7 mouse cellular contexts compared by ENCODE assay signal in the genomic region with DNA sequence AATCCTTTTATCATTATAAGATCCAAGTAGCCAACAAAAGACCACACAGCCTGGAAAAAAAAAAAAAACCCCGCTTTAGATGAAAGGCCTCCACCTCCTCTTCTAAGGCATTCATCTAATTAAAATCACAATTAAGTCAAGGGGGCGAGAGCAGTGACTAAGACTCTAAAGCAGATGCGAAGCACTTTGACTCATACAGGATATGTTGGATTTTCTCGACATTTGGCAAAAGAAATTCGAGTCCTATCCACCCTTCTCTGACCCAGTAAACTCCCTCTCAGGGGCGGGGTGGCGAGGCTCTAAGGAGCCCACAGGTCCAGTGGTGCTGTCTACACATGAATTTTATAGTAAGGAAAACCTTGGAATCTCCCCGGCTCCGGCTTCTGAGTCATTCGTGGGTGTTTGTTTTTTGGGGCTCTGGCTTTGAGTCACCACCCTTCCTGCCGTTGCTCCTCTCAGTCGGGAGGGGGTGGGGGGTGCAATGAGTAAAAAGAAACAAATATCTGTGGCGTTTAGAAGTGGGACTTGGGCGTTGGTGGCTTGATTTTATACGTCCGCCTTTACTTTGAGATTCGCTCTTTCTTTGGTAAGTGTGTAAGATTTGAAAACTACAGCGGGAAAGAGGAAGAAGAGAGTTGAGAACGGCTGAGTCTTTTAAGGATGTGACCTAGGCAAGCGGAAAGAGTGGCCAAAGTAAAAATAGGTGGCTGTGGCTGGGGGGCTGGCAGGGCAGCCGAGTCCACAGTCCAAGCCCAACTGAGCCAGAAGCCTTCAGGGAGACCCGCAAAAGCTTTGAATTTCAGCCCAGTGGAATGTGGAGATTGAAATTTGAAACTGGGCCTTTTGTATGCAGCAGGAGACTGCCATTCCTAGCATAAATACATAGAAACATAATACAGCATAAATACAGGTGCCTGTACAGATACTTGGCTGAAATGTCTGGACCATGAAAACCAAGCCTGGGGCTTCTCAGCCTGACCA.
DNase-seq lines count a peak whose midpoint lies in the region; ATAC-seq and TF ChIP-seq lines count a peak whose summit lies in the region.

No protein-coding gene starts in this region.

- TF ChIP-seq POLR2A in spleen, adult 2 months (IDR thresholded peaks at IDR 0.05; ENCODE audit: low read depth, low read length) = no peak

- intact Hi-C loops in gastrocnemius, postnatal 36 days (cut with DNase I) = no loop called here
- intact Hi-C loops in left cerebral cortex, postnatal 36 days (cut with DNase I) = loop anchor here (5.0 kb wide), 1 partner anchor 69 kb away; a partner anchor contains a TSS

- H3K9me3 ChIP-seq in intestine, embryonic 15.5 days = no peaks in the 10 kb centered on the region
- no peaks in the 10 kb centered on the region for H3K9me3 ChIP-seq in midbrain, embryonic 10.5 days (replicated peaks)

- WGBS in intestine, embryonic 15.5 days = 8% methylated on average over 22 of the region's 22 CpGs
- 4% methylated on average over 22 of the region's 22 CpGs for WGBS in midbrain, embryonic 10.5 days
- WGBS in spleen, adult 2 months = 2% methylated on average over 22 of the region's 22 CpGs

- no peaks in the 10 kb centered on the region for H3K36me3 ChIP-seq in intestine, embryonic 15.5 days
- no peaks in the 10 kb centered on the region for H3K36me3 ChIP-seq in midbrain, embryonic 10.5 days
- H3K36me3 ChIP-seq in spleen, adult 2 months (ENCODE audit: control insufficient read depth, insufficient read depth, low read length) = no peaks in the 10 kb centered on the region

- no peak for TF ChIP-seq CTCF in spleen, adult 2 months (IDR thresholded peaks at IDR 0.05; ENCODE audit: extremely low read depth, insufficient read depth, insufficient read length, insufficient replicate concordance)

- H3K4me2 ChIP-seq in intestine, embryonic 15.5 days (replicated peaks) = peak overlapping the region; percentile 58

- no peak overlapping the region for H3K9ac ChIP-seq in intestine, embryonic 15.5 days

- peak; percentile 69 for ATAC-seq in intestine, embryonic 15.5 days

- H3K4me3 ChIP-seq in intestine, embryonic 15.5 days (replicated peaks) = peak overlapping the region; percentile 17; the same call in 1 of the 2 replicates
- H3K4me3 ChIP-seq in midbrain, embryonic 10.5 days = peak overlapping the region; percentile 49
- H3K4me3 ChIP-seq in spleen, adult 2 months (ENCODE audit: extremely low read depth, insufficient read depth, insufficient read length) = peak overlapping the region; percentile 46

- peaks cover 7% of the 10 kb centered on the region; the same call in 1 of the 2 replicates for H3K4me1 ChIP-seq in intestine, embryonic 15.5 days (replicated peaks)
- peaks cover 24% of the 10 kb centered on the region for H3K4me1 ChIP-seq in midbrain, embryonic 10.5 days
- peaks cover 3% of the 10 kb centered on the region; the same call in 1 of the 2 replicates for H3K4me1 ChIP-seq in spleen, adult 2 months (ENCODE audit: control insufficient read depth, insufficient read depth, insufficient read length)

- DNase-seq in ZHBTc4 (ENCODE audit: low read depth, low spot score) = peak; percentile 87
- peak; percentile 66 for DNase-seq in embryo, embryonic 11 days
- DNase-seq in gastrocnemius, postnatal 36 days = peak; percentile 17 to 39
- peak; percentile 62 to 63 for DNase-seq in left cerebral cortex, postnatal 36 days (ENCODE audit: low spot score in 2 of 2)
- DNase-seq in midbrain, embryonic 10.5 days (ENCODE audit: low spot score) = peak; percentile 45
- peak; percentile 30 to 38 for DNase-seq in spleen, adult 2 months (ENCODE audit: low read depth in 1 of 2, low spot score in 2 of 2)

- no peaks in the 10 kb centered on the region for H3K27me3 ChIP-seq in intestine, embryonic 15.5 days (replicated peaks)
- H3K27me3 ChIP-seq in midbrain, embryonic 10.5 days (ENCODE audit: low read depth, poor library complexity, severe bottlenecking) = peaks cover 9% of the 10 kb centered on the region
- H3K27me3 ChIP-seq in spleen, adult 2 months (ENCODE audit: control insufficient read depth, insufficient read depth, low read length) = no peaks in the 10 kb centered on the region

- peak overlapping the region; percentile 9; the same call in 1 of the 2 replicates for H3K27ac ChIP-seq in intestine, embryonic 15.5 days
- peak overlapping the region; percentile 67 for H3K27ac ChIP-seq in midbrain, embryonic 10.5 days (replicated peaks)
- H3K27ac ChIP-seq in spleen, adult 2 months (ENCODE audit: insufficient read depth, low read length) = peak overlapping the region; percentile 10; the same call in 1 of the 2 replicates

Comparison
In these comparisons a context has a peak if more than half of its experiments do, and no peak if none do; other contexts are left out.
1. Peak in every context shown above with its lines: DNase-seq, ATAC-seq, H3K4me3 ChIP-seq and H3K27ac ChIP-seq.
2. DNase-seq: peak in every context shown above with its lines; median percentile 87 in ZHBTc4; 66 in embryo, embryonic 11 days; 62 in left cerebral cortex, postnatal 36 days; 45 in midbrain, embryonic 10.5 days; 34 in spleen, adult 2 months; 28 in gastrocnemius, postnatal 36 days.
3. H3K27ac ChIP-seq: peak in every context shown above with its lines; median percentile 67 in midbrain, embryonic 10.5 days; 10 in spleen, adult 2 months; 9 in intestine, embryonic 15.5 days.